Mouse (Mus musculus): ENCODE data around the gene Llgl2. TPM values are rescaled to one million over a fixed set of nuclear protein-coding genes. Genes with fewer than 3 reads are reported as not detected.
A peak's percentile ranks its signal among the peaks of the same experiment; 100 is the strongest.

Llgl2 gene
- total and polyA plus RNA-seq, 2 experiments from 2014 or later, result 0.51 to 0.99 TPM

GRCm38 (mm10) chr11:115839732-115840131, 15.9 kb downstream of the Llgl2 start:
- no peak overlapping the region for H3K27ac ChIP-seq (ENCODE audit: low read depth, low read length)
- 45% methylated on average over 3 of the region's 3 CpGs for WGBS
- DNase-seq (ENCODE audit: low spot score) (no peak), ATAC-seq (ENCODE audit: low FRiP score) (no peak)
- TF ChIP-seq CTCF (IDR thresholded peaks at IDR 0.05), result no peak
- H3K9ac ChIP-seq (replicated peaks; ENCODE audit: low read length, poor library complexity, severe bottlenecking), result no peak overlapping the region
- H3K36me3 ChIP-seq (ENCODE audit: insufficient read depth, low read length), result no peaks in the 10 kb centered on the region
- H3K27me3 ChIP-seq (ENCODE audit: insufficient read depth, low read length), result no peaks in the 10 kb centered on the region
- no peak overlapping the region for H3K4me3 ChIP-seq (ENCODE audit: low read depth, low read length)
- H3K9me3 ChIP-seq (ENCODE audit: low read length), result no peaks in the 10 kb centered on the region
- no peak overlapping the region for H3K4me2 ChIP-seq (ENCODE audit: low read depth, low read length, poor library complexity, severe bottlenecking)
- no peaks in the 10 kb centered on the region for H3K4me1 ChIP-seq (ENCODE audit: insufficient read depth, low read length)

GRCm38 (mm10) chr11:115841044-115841443, 17.2 kb downstream of the Llgl2 start:
- peak; percentile 35 for TF ChIP-seq CTCF (IDR thresholded peaks at IDR 0.05)
- H3K27me3 ChIP-seq (ENCODE audit: insufficient read depth, low read length), result no peaks in the 10 kb centered on the region
- no peak overlapping the region for H3K4me3 ChIP-seq (ENCODE audit: low read depth, low read length)
- DNase-seq (ENCODE audit: low spot score) (no peak), ATAC-seq (ENCODE audit: low FRiP score) (no peak)
- no peaks in the 10 kb centered on the region for H3K4me1 ChIP-seq (ENCODE audit: insufficient read depth, low read length)
- 88% methylated on average over 6 of the region's 6 CpGs for WGBS
- H3K4me2 ChIP-seq (ENCODE audit: low read depth, low read length, poor library complexity, severe bottlenecking), result no peak overlapping the region
- no peaks in the 10 kb centered on the region for H3K9me3 ChIP-seq (ENCODE audit: low read length)
- no peak overlapping the region for H3K27ac ChIP-seq (ENCODE audit: low read depth, low read length)
- no peak overlapping the region for H3K9ac ChIP-seq (replicated peaks; ENCODE audit: low read length, poor library complexity, severe bottlenecking)
- H3K36me3 ChIP-seq (ENCODE audit: insufficient read depth, low read length), result no peaks in the 10 kb centered on the region

GRCm38 (mm10) chr11:115841961-115842550, 18.2 kb downstream of the Llgl2 start:
- no peak overlapping the region for H3K4me3 ChIP-seq (ENCODE audit: low read depth, low read length)
- no peaks in the 10 kb centered on the region for H3K4me1 ChIP-seq (ENCODE audit: insufficient read depth, low read length)
- H3K36me3 ChIP-seq (ENCODE audit: insufficient read depth, low read length), result no peaks in the 10 kb centered on the region
- H3K27me3 ChIP-seq (ENCODE audit: insufficient read depth, low read length), result no peaks in the 10 kb centered on the region
- 29% methylated on average over 6 of the region's 6 CpGs for WGBS
- no peak for ATAC-seq (ENCODE audit: low FRiP score)
- TF ChIP-seq CTCF (IDR thresholded peaks at IDR 0.05), result no peak
- H3K9me3 ChIP-seq (ENCODE audit: low read length), result no peaks in the 10 kb centered on the region
- H3K4me2 ChIP-seq (ENCODE audit: low read depth, low read length, poor library complexity, severe bottlenecking), result no peak overlapping the region
- DNase-seq (ENCODE audit: low spot score), result no peak
- no peak overlapping the region for H3K9ac ChIP-seq (replicated peaks; ENCODE audit: low read length, poor library complexity, severe bottlenecking)
- H3K27ac ChIP-seq (ENCODE audit: low read depth, low read length), result no peak overlapping the region

GRCm38 (mm10) chr11:115843141-115843890, 19.5 kb downstream of the Llgl2 start:
- ATAC-seq (ENCODE audit: low FRiP score), result no peak
- H3K4me2 ChIP-seq (ENCODE audit: low read depth, low read length, poor library complexity, severe bottlenecking), result no peak overlapping the region
- DNase-seq (ENCODE audit: low spot score), result no peak
- H3K9ac ChIP-seq (replicated peaks; ENCODE audit: low read length, poor library complexity, severe bottlenecking), result no peak overlapping the region
- no peaks in the 10 kb centered on the region for H3K4me1 ChIP-seq (ENCODE audit: insufficient read depth, low read length)
- H3K4me3 ChIP-seq (ENCODE audit: low read depth, low read length), result no peak overlapping the region
- no peak for TF ChIP-seq CTCF (IDR thresholded peaks at IDR 0.05)
- H3K9me3 ChIP-seq (ENCODE audit: low read length), result no peaks in the 10 kb centered on the region
- no peak overlapping the region for H3K27ac ChIP-seq (ENCODE audit: low read depth, low read length)
- no peaks in the 10 kb centered on the region for H3K36me3 ChIP-seq (ENCODE audit: insufficient read depth, low read length)
- no peaks in the 10 kb centered on the region for H3K27me3 ChIP-seq (ENCODE audit: insufficient read depth, low read length)
- WGBS, result 84% methylated on average over 12 of the region's 14 CpGs

GRCm38 (mm10) chr11:115843891-115844239, 20.0 kb downstream of the Llgl2 start:
- 96% methylated on average over 5 of the region's 5 CpGs for WGBS
- DNase-seq (ENCODE audit: low spot score), result no peak

GRCm38 (mm10) chr11:115844240-115844639, 20.4 kb downstream of the Llgl2 start:
- 72% methylated on average over 8 of the region's 8 CpGs for whole genome bisulfite sequencing
- ATAC-seq (ENCODE audit: low FRiP score) (no peak), DNase-seq (ENCODE audit: low spot score) (no peak)
- Histone ChIP-seq H3K9ac (replicated peaks; ENCODE audit: low read length, poor library complexity, severe bottlenecking) (no peak overlapping the region), H3K4me2 (ENCODE audit: low read depth, low read length, poor library complexity, severe bottlenecking) (no peak overlapping the region), H3K9me3 (ENCODE audit: low read length) (no peaks in the 10 kb centered on the region), H3K36me3 (ENCODE audit: insufficient read depth, low read length) (no peaks in the 10 kb centered on the region), H3K27ac (ENCODE audit: low read depth, low read length) (no peak overlapping the region), H3K4me3 (ENCODE audit: low read depth, low read length) (no peak overlapping the region), H3K27me3 (ENCODE audit: insufficient read depth, low read length) (no peaks in the 10 kb centered on the region), H3K4me1 (ENCODE audit: insufficient read depth, low read length) (no peaks in the 10 kb centered on the region)
- TF ChIP-seq CTCF (IDR thresholded peaks at IDR 0.05), result no peak

More at GRCm38 (mm10) chr11:115843891-115844239, 20.0 kb downstream of the Llgl2 start:
- H3K4me2 ChIP-seq (ENCODE audit: low read depth, low read length, poor library complexity, severe bottlenecking), result no peak overlapping the region
- no peaks in the 10 kb centered on the region for H3K27me3 ChIP-seq (ENCODE audit: insufficient read depth, low read length)
- no peak overlapping the region for H3K9ac ChIP-seq (replicated peaks; ENCODE audit: low read length, poor library complexity, severe bottlenecking)
- no peak overlapping the region for H3K27ac ChIP-seq (ENCODE audit: low read depth, low read length)
- ATAC-seq (ENCODE audit: low FRiP score), result no peak
- TF ChIP-seq CTCF (IDR thresholded peaks at IDR 0.05), result no peak
- H3K9me3 ChIP-seq (ENCODE audit: low read length), result no peaks in the 10 kb centered on the region
- H3K36me3 ChIP-seq (ENCODE audit: insufficient read depth, low read length), result no peaks in the 10 kb centered on the region
- H3K4me3 ChIP-seq (ENCODE audit: low read depth, low read length), result no peak overlapping the region
- no peaks in the 10 kb centered on the region for H3K4me1 ChIP-seq (ENCODE audit: insufficient read depth, low read length)
